Mouse (Mus musculus) urinary bladder, adult 2 months (tissue): ENCODE results near the gene Trim37. TPM values are rescaled to one million over a fixed set of nuclear protein-coding genes. Genes with fewer than 3 reads are reported as not detected.

Experiments
- polyA plus RNA-seq: library from polyadenylated mRNA; depleted of rRNA; stranded (reverse); fragments of >200 nt; gene quantifications from 2 replicates; pipeline ENCODE4 v1.2.3, GENCODE M21; 2012; rRNA removed

Trim37 gene
- polyA plus RNA-seq, 1 experiment = 7.1 TPM

Other genes with a start within 250 kb of the Trim37 start
- 21.6 and 21.8 TPM in 2 replicates for gene Ypel2, start 133.4 kb upstream of the Trim37 start, polyA plus RNA-seq
- 16.5 and 17.5 TPM in 2 replicates for gene Gdpd1, start 53.0 kb upstream of the Trim37 start, polyA plus RNA-seq
- 11.4 and 13.8 TPM in 2 replicates for gene Smg8, start 40.3 kb upstream of the Trim37 start, polyA plus RNA-seq
- gene Prr11, start 18.4 kb upstream of the Trim37 start, polyA plus RNA-seq = 0.87 and 0.94 TPM in 2 replicates
- gene Ska2, start 17.8 kb upstream of the Trim37 start, polyA plus RNA-seq = 12.1 and 14.9 TPM in 2 replicates
- 2.4 and 3.4 TPM in 2 replicates for gene Ppm1e, start 231.9 kb downstream of the Trim37 start, polyA plus RNA-seq